Mouse (Mus musculus): ENCODE results near the gene Tmco5.
A peak's percentile ranks its signal among the peaks of the same experiment; 100 is the strongest.

Tmco5 gene

DNA sequence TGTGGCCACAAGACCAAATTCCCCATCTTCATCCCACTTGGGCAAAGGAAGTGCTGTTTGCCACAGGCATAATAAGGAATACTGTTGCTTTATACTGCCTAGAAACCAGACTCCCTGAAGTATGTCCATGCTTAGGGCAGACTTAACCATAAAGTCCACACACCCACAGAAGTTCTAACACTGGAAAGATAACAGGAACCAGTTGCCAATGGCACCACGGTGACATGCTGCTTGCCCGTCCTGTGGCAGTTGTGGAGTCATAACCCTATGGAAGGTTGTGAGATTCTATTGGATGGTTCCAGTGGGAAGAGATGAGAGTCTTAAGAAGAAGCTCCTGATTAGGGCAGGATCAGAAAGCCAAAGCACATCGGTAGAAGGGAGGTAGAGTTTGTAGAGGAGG, at the start of gene Tmco5:
TSS of gene Tmco5 (plus strand) at position 301 of the 400 bp plus-strand sequence.
- DNase-seq (ENCODE audit: low spot score in 2 of 2) = no peak

DNA sequence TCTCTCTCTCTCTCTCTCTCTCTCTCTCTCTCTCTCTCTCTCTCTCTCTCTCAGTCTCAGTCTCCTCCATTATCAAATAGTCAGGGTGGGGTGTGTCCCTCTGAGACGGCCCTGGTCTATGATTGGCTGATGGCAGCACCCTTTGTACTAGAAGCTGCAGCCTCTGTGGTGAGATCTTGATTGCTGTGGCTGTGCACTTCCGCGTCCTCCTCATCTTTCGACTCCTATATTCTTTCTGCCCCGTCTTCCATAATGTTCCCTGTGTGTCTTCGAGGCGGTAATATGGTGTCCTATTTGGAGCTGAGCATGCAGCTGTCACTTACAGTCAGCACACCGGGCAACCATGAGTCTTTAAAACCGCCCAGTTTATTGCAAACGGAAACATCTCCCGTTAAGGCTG, 46.6 kb upstream of the Tmco5 start:
- DNase-seq (ENCODE audit: low spot score in 2 of 2) = no peak

DNA sequence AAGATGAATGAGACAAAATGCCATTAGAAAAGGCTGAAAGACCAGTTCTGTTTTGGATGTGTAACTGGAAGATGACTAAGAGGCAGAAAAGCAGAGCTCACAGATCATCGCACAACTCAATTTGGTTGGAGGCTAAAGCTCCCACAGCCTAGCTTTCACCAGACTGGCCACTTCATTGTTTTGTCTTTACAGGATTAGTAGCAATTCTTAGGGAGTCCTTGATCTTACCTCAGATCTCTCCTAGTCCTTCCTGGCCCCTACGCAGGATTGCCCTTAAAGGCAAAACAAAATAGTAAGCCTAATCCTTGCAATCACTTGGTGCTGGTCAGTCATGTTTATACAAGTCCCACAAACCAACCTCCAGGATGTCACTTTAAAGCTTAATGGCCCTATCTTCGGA, 40.7 kb upstream of the Tmco5 start:
- DNase-seq (ENCODE audit: low spot score in 2 of 2) = no peak

DNA sequence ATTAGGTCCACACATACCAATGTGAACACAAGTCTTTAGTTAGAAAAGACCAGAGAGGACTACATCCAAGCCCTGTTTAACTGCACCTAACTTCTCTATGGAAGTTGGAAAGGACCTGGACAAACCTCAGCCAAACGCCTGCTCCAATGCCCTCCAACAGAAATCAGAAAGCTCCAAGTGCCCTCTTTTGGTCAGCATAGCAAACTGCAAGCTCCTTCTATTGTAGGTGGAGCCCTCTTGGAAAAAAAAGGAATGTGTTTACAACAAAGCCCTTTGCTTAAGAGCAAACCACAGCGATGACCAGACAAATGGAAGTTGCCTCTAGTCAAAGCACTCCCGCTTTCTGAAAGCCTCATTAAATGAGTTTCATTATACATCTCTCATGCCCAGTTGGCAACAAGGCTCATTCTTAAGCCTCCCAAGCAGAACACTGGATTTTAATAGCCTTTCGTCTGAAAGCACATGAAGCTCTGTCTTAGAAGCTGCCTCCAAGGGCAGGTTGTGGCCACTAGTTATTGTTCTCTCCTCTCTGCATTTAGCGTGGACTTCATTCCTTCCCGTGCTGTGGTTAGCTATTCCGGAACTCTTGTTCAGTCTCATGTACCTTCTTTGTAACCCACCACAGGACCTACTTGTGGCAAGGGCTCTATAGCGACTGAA, 39.8 kb upstream of the Tmco5 start:
- no peak for DNase-seq (ENCODE audit: low spot score in 2 of 2)

DNA sequence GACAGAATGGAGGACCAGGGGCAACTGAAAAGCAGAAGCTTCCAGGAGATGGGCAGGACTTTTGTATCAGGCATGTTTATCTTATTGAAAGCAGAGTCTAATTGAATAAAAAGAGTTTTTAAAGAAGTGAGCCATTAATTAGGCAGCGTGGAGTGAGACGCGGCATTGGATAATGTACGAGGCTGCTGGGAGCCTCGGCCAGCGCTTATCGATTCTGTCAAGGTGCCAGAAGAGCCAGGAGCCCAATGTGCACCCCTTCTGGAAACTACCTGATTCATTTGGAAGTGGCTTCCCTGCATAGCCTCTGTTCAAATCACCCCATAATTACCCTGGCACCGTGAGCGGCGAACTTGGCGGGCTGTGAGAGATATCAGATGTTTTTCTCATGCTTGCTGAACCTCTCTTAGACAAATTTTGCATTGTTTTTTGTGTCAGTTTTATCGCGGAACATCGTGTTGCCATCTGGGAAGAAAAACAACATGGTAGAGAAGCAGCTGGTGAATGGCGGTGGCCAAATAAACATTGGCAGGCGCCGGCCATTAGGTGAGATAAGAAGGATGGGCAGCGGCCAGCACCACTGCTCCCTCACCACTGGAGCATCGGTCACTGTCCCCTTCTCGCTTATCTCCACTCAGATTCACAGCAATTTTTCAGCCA, 28.4 kb upstream of the Tmco5 start:
- no peak for DNase-seq (ENCODE audit: low spot score in 2 of 2)

DNA sequence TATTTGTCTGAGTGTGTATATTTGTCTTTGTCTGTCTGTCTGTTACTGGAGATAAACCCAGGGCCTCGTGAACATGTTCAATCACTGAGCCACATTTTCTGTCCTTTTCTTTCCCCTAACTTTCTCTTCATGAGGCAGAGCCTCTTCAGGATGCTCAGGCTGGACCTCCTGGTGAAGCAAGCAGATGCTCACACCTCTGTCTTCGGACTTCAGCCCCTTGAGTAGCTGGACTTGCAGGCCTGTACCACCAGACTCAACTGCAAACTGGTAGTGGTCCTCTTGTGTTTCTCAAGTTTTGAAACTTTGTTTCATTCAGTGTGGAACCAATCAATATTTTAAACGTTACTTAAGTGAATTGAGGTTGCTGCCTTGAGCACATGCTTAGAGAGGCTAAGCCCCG, 27.1 kb upstream of the Tmco5 start:
- DNase-seq (ENCODE audit: low spot score in 2 of 2) = no peak

DNA sequence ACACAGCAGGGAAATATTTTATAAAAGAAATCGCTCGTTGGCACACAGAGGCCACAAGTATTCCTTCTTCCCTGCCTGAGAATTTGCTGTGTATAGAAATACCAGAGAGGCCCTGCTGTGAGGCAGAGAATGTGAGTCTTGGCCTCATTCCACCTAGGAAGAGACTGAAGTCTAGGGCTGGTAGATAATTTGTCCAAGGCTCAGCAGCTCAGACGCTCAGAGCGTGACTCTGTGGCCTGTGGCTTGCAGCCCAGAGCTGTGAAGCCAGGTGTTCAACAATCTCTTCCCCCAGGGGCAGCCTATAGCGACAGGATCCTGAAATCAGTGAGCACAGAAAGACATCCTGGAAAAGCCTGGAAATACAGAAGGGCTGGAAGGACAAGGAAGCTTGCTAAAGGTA, 26.2 kb upstream of the Tmco5 start:
- DNase-seq (ENCODE audit: low spot score in 2 of 2) = no peak

DNA sequence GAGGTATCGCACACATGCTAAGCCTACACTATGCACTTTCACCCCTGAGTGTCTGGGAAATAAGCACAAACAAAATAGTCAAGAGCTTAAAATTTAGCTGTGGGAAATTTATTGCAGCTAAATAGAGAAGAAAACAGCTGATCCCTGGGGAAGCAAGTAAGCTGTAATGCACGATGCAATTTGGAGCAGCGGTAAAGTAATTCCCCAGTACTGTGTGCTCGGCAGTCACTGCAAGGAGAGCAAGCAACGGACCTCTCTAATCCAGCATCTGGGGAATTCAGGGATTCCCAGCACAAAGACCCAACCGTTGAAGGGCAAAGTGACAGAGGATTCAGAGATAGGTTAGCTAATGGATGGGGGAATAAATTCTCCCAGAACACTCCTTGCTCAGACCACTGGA, 19.8 kb upstream of the Tmco5 start:
- no peak for DNase-seq (ENCODE audit: low spot score in 2 of 2)

DNA sequence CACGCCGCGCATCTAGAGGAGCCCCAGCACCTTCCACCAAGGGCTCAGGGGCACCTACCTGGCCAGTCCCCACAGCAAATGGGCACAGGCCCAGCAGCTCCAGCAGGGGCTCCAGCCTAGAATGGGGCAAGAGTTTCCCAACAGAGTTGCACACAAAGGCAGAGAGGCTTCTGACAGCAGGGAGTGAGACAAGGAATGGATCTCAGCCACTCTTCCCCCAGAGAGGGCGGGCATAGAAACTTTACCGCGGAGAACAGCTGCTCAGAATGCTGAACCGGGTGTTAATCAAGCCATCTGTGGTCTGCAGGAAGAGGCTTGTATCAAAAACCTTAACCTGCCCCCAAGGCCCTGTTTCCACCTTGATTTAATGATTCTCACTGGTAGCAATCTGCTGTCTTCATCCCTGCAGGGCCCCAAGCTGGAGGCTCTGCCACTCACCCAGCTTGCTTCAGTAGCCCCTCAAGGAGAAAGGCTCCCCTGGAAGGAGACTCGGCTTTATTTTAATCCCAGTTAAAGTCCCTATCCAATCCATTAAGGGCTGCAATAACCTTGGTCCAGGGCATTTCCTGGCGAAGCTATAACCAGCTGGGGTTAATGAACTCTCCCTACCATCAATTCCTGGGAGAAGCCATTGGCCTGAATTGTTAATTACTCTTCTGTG, 1.4 kb upstream of the Tmco5 start:
- DNase-seq (ENCODE audit: low spot score in 2 of 2) = no peak

DNA sequence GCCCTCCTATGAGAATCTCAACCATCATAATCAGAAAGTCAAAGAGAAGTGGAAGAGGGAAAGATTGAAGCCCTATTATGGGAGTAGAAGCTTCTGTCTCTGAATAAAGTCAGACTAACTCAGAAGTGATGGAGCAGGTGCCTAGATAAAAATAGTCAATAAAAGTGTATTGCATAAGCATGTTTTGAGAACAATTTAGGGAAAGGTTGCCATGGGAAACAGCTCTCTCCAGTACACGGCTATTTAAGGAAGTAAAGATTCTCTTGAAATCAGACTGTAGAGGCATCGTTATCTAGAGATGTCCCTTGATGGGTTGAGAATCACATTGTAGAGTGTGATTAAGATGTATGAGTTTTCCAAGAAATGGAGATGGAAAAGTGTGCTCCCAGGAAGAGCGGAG, 1.2 kb downstream of the Tmco5 start:
- DNase-seq (ENCODE audit: low spot score in 2 of 2) = no peak

DNA sequence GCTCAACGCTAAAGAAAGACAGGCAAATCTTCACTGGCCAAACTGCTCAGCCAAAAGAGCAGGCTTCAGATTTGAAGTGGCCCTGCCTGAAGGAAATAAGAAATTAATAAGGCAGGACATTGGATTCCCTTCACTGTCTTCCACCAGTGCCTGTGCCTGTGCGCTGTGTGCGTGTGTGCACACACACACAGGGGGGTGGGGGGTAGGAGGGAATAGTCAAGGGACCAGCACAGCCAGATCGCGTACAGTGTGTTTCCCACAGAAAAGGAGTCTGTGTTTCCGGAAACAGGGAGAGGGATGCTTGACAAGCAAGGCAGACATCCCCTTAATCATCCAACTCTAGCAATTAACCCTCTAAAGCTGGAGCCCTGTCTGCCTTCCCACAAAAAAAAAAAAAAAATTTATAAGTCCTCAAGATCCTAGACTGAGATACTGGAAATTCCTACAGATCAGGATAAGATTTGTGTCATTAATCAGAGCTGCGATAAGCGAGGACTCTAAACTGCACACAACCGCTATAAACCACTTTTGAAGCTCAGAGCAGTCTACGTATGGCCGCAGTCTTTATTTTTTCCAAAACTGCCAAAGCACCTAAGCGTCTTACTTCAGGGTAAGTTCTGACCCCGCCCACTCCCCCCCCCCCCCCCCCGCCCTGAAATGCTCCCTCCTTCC, 15.0 kb downstream of the Tmco5 start:
- no peak for DNase-seq (ENCODE audit: low spot score in 2 of 2)

DNA sequence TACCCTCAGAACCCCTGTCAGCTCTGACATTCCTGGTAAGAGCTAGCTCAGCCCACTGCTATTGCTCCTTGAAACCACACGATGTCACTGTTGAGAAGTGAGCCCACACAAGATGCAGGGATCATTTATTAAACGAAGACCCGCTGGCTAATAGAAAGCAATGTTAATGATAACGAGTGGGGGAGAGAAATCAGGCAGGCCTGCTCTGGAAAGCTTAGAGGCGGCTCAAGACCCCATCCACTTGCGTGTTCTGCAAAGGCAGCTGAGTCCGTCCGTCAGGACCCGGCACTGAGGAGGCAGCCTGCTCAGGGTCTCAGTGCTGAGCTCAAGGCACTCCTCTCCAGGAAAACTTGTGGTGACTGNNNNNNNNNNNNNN, 15.5 kb downstream of the Tmco5 start:
- no peak for DNase-seq (ENCODE audit: low spot score in 2 of 2)

DNA sequence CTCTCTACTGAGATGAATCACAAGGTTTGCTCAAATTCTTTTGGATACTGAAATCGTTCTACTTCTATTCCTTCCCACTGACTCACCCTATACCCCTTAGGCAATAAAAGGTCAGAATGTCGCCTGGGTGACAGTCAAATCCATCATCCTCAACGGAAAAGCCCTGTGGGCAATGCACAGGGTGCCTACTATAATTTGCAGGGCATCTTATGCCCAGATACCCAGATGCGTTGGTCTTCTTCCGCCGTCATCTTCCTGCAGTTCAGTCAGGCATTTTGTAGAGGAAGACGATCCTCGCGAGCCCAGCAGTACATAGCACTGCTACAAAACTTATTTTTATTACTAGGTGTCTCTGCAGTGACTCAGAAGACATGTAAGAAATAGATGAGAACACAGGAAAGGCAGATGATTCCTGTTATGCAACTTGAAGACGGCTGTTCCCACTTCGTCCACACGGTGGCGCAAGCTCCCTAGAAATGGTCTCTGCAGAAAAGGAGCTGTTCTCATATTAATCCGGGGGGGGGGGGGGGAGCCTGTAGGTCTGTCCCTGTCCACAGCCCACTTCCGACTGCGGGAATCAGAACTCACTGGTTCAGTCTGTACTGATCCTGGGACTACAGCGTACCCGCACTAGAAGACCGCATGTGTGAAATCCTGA, 21.3 kb downstream of the Tmco5 start:
- DNase-seq (ENCODE audit: low spot score in 2 of 2) = peak; percentile 64 to 85

DNA sequence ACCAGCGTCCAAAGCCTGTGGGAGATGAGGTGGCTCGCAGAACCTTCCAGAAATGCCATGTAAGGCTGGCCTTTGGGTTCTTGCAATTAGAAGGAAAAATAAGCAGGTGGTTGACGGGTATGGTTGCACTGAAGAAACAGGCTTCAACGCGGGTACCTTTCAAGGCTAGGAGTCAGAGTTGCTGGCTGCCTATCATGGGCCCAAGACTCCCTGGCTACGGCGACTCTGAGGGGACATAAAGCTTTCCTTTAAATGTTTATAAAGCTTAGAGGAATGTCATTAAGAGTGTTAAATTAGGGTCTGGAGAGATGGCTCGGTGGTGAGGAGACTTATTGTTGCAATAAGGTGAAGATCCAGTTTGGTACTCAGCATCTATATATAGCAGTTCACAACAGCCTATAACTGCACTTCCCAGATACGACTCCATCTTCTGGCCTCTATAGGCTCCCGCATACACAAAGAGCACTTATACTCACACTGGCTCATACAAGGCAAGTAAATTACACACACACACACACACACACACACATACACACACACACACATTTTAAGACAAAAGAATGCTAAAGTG, 21.9 kb downstream of the Tmco5 start:
- DNase-seq (ENCODE audit: low spot score in 2 of 2) = no peak

DNA sequence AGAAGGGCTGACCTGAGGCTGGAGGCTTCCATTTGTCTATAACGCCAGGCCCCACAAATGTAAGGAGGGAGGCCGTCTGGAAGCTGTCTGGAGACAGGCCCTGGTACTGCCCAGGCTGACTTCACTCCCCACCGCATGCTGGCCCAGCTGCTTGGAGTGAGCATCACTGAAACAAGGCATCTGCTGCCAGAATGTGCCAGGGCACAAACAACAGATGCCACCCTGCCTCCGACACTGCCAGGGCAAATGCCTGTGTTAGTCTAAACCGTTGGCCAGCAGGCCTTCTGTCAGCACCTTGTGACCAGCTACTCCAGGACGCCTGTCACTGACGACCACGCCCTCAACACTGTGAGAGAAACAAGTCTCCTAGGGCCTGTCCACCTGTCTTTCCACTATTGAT, 29.8 kb downstream of the Tmco5 start:
- DNase-seq (ENCODE audit: low spot score in 2 of 2) = no peak

DNA sequence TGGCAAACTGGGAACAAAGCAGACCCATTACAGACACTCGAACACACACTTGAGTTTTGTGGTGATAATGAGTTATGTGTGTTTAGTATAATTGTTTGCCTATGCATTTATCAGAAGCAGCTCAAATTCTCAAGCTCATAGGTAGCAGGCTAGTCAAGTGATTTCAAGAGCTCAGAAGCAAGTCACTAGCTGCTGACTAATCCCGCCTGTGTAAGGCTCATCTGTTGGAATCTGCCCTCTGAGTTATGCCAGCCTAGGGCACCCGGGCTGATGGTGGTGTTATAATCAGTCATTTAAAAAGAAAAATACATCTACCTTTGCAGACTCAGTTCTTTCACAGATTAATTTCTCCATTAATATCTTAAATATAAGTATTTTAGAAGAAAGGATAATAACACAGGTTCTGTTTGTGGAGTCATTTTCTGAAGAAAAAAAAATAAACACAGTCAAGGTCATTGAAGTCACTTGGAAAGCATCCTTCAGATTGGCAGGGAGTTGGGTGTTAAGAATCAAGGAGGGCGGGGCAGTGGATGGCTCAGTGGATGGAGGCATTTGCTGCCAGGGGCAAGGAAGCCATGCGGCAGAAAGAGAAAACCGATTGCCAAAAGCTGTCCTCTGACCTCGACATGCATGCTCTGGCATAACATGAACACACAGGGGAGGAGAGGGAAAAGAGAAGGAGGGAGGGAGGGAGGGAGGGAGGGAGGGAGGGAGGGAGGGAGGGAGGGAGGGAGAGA, 34.0 kb downstream of the Tmco5 start:
- no peak for DNase-seq (ENCODE audit: low spot score in 2 of 2)

DNA sequence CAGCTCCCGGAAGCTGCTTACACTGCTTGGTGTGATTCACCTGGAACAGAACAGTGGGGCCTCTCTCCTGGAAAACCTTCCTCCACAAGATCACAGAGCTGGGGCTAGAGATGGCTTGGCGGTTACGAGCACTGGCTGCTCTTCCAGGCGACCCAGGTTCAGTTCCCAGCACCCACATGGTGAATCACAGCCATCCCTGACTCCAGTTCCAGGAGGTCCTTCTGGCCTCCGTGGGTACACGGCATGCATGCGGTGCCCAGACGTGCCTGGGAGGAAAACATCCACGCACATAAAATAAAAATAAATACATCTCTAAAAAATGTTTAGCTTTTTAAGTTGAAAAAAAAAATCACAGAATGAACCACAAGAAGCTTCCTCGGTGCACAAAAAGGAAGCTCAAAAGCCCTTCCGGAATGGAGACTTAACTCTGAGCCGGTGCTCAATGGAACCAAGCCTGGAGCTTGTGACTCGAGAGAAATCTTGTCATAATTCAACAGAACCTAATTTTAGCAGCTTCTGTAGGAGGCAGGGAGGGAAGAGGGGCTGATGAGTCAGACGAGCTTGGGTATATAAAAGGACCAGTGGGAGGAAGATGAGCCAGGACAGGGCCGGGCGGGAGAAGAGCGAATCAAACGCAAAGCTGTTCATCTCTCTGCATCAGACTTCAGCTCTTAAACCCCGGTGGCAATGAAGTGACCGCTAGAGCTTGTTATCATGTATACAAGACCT, 35.4 kb downstream of the Tmco5 start:
- no peak for DNase-seq (ENCODE audit: low spot score in 2 of 2)

DNA sequence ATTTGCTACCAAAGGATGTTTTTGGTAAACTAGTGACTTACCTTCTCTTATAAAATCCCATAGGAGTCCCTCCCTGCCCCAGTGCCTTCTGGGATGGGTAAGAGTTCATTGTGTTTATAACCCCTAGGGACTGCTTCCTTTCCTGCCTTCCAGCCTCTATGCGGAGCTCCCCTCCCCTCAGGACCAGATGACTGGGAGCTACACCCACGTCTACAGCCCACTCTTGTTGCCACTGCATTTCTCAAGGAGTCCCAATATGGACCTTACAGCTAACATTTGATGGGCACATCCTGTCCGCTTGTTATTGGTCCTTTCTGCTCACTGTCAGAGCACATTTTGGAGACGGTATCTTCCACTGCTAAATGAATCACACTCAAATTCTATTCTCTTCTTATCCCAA, 36.1 kb downstream of the Tmco5 start:
- no peak for DNase-seq (ENCODE audit: low spot score in 2 of 2)

DNA sequence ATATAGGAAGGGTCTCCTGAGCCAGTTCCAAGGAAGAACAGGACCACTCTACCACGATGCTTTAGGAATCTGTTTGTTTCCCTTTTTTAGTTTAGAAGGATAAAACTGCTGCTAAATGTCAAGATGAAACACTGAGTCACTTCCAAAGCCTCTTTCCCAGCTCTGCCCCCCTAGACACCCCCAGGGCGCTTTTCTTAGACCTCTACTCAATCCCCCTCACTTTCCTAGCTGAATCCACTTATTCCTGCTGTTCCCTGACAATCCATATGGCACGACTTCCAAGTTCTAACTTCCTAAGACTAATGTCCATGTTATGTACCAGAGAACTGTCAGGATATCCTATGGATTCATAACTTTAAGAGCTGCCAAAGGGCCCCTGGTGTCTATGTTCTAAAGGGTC, 40.1 kb downstream of the Tmco5 start:
- no peak for DNase-seq (ENCODE audit: low spot score in 2 of 2)

All from spleen, postnatal 10 days (tissue).